Mouse (Mus musculus) brown adipose tissue, adult 24 weeks (tissue): ENCODE measurements at regions not wholly inside any gene's neighbourhood (a gene's known extent, or its start where the extent isn't known, plus 50 kb on each side); places are given as distances from the start of the nearest gene placed in this dataset.
"Not testable (repeated sequence)": the region's sequence is repeated elsewhere in the genome, so short reads cannot be mapped to it uniquely, and the experiment has no call there.

ENCODE experiments used
- H3K27ac ChIP-seq: fragments of 200-500 bp; replicated peaks from 2 replicates; pipeline ENCODE4 v1.5.1; 2012; ENCODE audit warnings: low read depth, mild to moderate bottlenecking, low read length
- H3K4me1 ChIP-seq: fragments of 200-500 bp; 2 replicates; pipeline ENCODE4 v1.6.1; 2012; ENCODE audit warnings: low read length, mixed read lengths; ENCODE audit not compliant: control insufficient read depth, insufficient read depth, insufficient read length
- H3K4me3 ChIP-seq: fragments of 200-500 bp; 2 replicates; pipeline ENCODE4 v1.5.1; 2012; ENCODE audit warnings: low read depth, mild to moderate bottlenecking, low read length, moderate library complexity; ENCODE audit not compliant: insufficient read depth

- Histone ChIP-seq H3K27ac (no peak overlapping the region), H3K4me3 (no peak overlapping the region), H3K4me1 (no peaks in the 10 kb centered on the region)
These were observed 186.3 kb upstream of the Cldn34b3 start for GRCm38 (mm10) chrX:76077781-76078180.

GRCm38 (mm10) chrX:76082670-76083069 lies 181.4 kb upstream of the Cldn34b3 start:
- H3K4me1 ChIP-seq, result no peaks in the 10 kb centered on the region
- H3K4me3 ChIP-seq, result no peak overlapping the region
- no peak overlapping the region for H3K27ac ChIP-seq

DNA sequence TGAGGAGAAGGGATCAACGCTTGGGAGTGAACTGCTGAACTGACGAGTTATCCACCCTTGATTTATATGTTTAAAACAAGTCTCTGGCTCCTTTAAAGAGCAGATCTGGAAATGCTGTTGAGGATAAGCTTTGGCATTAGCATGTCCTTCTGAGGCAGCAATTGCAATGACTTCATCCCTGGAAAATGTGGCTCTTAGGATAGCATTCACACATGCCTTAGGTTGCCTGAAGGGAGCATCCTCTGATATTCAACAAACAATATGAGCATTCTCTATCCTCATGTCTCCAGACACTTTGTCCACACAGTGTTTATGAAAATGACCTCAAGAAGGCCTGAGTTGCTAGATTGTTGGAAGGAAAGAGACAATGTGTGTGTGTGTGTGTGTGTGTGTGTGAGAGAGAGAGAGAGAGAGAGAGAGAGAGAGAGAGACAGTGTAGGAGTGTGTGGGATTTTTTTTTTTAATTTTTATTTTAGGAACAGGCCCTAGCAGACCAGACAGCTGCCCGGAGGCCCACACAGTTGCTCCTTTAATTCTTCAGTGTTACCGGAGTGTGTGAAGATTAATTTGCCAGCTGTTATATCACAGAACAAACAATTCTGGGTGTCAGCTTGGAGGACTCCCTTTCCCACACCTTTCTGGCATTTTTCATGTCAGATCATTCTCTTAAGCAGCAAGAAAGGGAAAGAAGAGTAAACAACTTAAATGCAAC lies 153.2 kb upstream of the Cldn34b3 start:
- Histone ChIP-seq H3K4me1 (no peaks in the 10 kb centered on the region), H3K4me3 (no peak overlapping the region), H3K27ac (peak overlapping the region; percentile 60)

- no peak overlapping the region for H3K4me3 ChIP-seq
- no peaks in the 10 kb centered on the region for H3K4me1 ChIP-seq
- H3K27ac ChIP-seq, result no peak overlapping the region
These were observed 148.0 kb upstream of the Cldn34b3 start for GRCm38 (mm10) chrX:76116086-76116485.

DNA sequence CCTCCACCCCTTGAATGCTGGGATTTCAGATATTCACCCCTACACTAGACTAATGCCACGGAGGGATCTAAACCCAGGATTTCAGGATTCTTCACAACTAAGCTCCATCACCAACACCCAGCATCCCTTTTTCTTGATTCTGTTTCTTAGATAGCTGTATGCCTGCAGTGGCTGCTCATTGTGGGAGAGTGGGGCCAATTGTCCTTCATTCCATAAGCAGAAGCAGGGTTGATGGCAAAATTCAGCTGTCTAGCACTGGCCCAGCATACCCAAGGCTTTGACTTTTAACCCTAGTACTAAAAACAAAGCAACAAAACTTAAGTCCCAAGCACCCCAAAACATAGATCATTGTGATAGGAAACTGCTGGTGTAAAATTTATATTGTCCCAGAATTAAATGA lies 147.5 kb upstream of the Cldn34b3 start:
- Histone ChIP-seq H3K27ac (no peak overlapping the region), H3K4me3 (no peak overlapping the region), H3K4me1 (no peaks in the 10 kb centered on the region)

- Histone ChIP-seq H3K4me1 (no peaks in the 10 kb centered on the region), H3K27ac (no peak overlapping the region; the same call in 1 of the 2 replicates), H3K4me3 (no peak overlapping the region)
These were observed 143.2 kb upstream of the Cldn34b3 start for GRCm38 (mm10) chrX:76120936-76121335.

GRCm38 (mm10) chrX:76123355-76123754 lies 140.7 kb upstream of the Cldn34b3 start:
- no peaks in the 10 kb centered on the region for H3K4me1 ChIP-seq
- no peak overlapping the region for H3K27ac ChIP-seq
- no peak overlapping the region for H3K4me3 ChIP-seq

GRCm38 (mm10) chrX:76137729-76138128 lies 126.4 kb upstream of the Cldn34b3 start:
- Histone ChIP-seq H3K4me1 (no peaks in the 10 kb centered on the region), H3K4me3 (no peak overlapping the region), H3K27ac (no peak overlapping the region)

DNA sequence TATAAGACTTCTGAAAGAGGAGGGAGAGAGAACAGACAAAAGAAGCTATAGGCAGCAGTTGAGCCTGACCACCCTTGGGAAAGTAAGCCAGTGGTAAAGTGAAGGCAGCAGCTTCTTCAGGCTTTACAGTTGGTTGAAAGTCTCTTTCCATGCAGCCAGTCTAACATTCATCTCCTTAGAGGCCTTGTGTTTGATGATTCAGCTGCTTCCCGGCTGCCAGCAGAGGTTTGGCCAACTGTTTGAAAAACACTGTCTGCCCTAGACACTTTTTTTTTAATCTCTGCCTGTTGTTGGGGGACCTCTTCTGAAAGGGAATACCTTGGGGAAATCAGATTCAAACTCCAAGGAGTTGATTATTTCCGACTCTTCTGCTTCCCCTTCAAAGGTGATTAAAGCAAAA lies 123.1 kb upstream of the Cldn34b3 start:
- Histone ChIP-seq H3K4me1 (no peaks in the 10 kb centered on the region), H3K27ac (no peak overlapping the region), H3K4me3 (no peak overlapping the region)

DNA sequence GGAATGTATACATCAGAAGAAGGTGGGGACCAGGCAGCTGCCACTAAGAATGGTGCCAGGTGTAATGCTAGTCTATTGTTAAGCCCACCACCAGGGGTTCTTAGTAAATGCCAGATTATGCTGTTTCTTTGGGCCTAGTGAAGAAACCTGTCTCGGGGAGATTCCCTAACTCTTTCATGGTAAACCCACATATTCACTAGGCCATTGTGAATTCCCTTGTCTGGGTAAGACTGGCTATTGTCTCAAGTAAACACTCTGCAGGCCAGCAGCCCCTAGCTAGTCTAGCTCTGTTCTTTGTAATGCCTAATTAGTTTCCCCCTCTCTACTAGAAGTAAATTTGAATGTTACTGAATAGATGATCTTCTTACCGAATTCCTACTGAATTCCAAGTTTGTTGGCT lies 89.3 kb upstream of the Cldn34b3 start:
- not testable (repeated sequence) for H3K4me3 ChIP-seq, H3K4me1 ChIP-seq, H3K27ac ChIP-seq

DNA sequence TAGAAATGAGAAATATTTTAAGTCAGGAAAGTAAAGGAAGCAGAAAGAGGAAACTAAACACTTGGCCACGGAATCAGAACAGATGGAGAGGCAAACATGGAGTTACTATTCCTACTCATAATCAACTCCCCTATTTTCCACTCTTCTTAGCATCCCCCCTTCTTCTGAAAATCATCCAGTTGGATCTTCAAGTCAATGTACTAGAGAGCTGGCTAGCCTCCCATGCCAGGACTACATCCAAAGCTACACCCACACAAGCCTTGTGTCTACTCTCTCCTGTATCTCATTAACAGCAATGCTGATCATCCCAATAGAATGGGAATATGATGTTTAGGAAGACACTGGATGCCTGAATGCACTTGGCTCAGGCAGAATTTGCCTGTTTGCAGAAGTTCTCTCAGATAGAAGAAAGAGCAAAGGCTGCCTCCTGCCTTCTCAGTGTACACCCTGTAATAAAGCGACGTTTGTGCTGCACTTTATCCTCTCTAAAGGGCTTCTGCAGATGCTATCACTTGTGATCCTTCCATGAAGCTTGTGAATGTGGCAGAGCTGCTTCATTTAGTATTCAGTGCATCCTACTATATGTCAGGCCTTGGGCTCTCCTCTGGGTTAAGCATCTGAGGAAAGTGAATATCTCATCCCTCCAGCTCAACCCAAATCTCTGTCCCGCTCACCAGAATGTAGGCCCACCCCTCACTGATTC lies 82.5 kb upstream of the Cldn34b3 start:
- Histone ChIP-seq H3K4me1 (no peaks in the 10 kb centered on the region), H3K4me3 (no peak overlapping the region), H3K27ac (no peak overlapping the region)

DNA sequence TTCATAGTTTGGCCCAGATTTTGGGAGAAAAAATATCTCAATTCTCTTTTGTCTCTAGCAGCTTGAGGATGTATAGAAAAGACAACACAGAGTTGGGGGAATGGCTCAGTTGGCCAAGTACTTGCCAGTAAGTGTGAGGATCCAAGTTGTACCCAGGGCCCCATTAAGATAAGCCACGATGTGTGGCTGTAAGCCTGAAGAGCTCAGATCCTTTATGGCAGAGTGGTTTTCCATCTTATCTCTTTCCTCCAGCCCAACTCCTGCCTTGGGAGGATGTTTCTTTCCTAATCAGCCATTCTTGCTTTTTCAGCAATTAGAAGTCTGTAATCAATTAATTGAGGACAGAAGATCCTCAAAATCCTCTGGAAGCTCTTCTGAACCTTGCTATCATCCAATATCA lies 63.5 kb upstream of the Cldn34b3 start:
- H3K27ac ChIP-seq, result no peak overlapping the region

DNA sequence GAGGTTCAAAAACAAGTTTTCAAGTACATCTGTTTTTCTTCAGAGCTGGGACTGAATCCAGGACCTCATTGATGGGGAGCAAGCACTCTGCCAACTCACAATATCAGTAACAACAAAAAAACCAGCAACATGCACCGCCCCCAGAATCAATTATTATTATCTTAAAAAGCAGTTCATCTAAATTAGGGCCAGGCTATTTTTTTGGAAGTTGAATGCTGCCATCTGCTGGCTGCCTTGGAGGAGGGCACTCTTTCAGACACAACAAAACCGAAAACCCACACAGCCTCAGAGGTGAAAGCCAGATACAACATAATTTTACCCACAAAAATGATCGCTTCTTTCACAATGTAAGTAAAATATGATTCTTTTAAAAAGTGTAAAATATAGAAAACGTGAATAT lies 62.7 kb upstream of the Cldn34b3 start:
- Histone ChIP-seq H3K27ac (no peak overlapping the region), H3K4me3 (no peak overlapping the region), H3K4me1 (no peaks in the 10 kb centered on the region)

More for the DNA sequence above, 63.5 kb upstream of the Cldn34b3 start:
- Histone ChIP-seq H3K4me3 (no peak overlapping the region), H3K4me1 (no peaks in the 10 kb centered on the region)
